Mouse (Mus musculus) thymus, postnatal 0 days (tissue): ENCODE data around the gene Abi2. TPM values are rescaled to one million over a fixed set of nuclear protein-coding genes. Genes with fewer than 3 reads are reported as not detected.
A peak's percentile ranks its signal among the peaks of the same experiment; 100 is the strongest.
"Not testable (repeated sequence)": the region's sequence is repeated elsewhere in the genome, so short reads cannot be mapped to it uniquely, and the experiment has no call there.

ENCODE experiments used
- DNase-seq: peaks from one replicate; pipeline ENCODE4 v3.0.0-alpha.2; 2015; ENCODE audit warnings: low spot score
- polyA plus RNA-seq: library from polyadenylated mRNA; unstranded; fragments of >200 nt; fragmentation: Nextera tagmentation; extraction: Ambion mirVana; gene quantifications from 2 replicates; pipeline ENCODE4 v1.2.1, GENCODE M21; 2015

Gene Abi2
- 7.6 and 8.7 TPM in 2 replicates for polyA plus RNA-seq

DNA sequence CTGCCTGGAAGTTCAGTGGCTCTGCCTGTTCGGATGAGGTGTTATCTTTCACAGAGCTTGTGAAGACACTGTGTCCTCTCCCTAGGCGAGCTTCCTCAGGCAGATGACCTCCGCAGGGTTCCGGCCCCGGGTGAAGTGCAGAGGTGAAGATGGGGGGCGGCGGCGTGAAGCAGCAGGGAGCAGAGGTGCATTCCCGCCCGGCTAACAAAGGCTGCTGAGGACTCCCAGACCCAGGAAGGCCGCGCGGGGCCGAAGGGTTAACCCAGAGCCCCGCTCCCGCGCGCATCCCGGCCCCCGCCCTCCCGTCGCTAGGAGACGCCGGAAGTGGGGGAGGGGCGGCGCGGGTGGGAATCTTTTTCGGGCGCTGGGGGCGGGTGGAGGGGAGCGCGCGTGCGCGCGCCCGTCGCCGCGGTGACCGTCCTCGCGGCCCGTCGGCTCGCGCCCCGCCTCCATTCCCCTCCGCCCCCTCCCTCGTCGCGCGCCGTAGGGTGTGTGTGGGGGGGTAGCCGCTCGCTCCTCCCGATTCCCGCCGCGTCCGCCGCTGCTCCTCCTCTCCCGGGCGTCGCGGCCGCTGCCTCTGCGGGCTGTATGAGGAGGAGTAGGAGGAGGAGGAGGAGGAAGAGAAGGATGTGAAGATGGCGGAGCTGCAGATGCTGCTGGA, at the start of gene Abi2:
Gene Abi2, plus strand, starts transcription at position 452 of the 661 bp plus-strand sequence.
- DNase-seq: peak; percentile 74

DNA sequence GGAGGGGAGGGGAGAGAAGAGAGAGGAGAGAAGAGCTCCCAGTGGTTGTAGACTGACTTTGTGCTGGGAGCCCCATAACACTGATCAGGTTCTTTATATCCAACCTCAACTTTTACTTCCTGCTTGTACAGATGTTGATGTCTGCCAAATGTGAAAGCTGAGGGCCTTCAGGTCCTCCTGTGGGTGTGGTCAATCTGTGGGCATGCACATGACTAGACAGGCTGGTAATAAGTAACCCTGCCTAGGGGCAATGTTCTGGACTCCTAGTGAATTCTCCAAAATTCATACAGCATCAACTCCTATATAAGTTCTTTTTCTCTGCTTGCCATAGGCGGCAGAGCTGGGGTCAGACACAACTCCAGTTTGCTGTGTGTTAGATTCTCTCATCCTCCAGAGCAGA, 47.8 kb upstream of the Abi2 start:
- DNase-seq: no peak

GRCm38 (mm10) chr1:60376556-60376955, 32.9 kb upstream of the Abi2 start:
- no peak for DNase-seq

DNA sequence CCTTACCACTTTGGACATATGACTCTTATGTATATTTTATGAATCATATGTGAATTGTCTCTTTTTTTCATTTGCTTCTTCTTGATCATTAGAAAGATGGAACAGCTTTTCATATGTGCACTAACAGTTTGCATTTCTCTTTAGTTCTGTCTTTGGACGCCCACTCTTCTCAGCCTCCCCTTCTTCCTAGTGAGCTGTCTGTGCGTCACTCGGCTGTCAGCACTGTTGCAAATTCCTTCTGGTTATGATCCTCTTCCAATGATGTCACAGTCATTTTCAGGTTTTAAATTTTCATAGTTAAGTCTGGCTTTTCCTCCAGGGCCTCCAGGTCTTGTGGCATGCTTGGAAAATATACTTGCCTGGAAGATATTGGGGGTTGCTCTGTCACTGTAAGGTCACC, 27.5 kb upstream of the Abi2 start:
- no peak for DNase-seq

GRCm38 (mm10) chr1:60404848-60405247, 4.6 kb upstream of the Abi2 start:
- DNase-seq: peak; percentile 31

DNA sequence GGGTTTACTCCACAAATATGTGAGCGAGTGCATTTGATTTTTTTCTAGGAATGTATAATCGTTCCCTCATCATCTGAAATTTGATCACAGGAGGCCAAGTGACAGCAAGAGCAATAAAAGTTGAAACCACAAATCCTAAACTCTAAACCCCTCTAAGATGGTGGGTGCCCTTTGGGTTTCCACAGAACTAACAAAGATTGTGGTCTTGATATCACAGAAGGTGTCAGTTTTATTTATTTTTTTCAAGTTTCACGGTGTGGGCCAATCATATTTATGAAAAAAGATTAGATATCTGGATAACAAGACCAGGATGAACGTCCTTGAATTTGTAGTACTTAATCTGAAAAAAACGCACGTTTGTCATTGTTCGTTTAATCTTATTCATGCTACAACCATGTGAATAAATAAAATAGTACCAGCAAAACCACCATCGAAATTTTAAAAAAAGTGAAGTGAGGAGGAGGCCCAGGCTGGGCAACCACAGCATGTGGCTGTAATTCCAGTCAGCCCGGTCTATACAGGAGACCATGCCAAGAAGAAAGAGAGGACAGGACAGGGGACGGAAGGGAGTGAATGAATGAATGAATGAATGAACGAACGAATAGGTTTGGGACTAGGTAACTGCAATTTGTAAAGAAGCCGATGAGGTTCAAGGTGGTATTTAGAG, 785 bp upstream of the Abi2 start:
- DNase-seq: no peak

- peak; percentile 37 for DNase-seq
Measured at GRCm38 (mm10) chr1:60409928-60410817, 754 bp downstream of the Abi2 start.

DNA sequence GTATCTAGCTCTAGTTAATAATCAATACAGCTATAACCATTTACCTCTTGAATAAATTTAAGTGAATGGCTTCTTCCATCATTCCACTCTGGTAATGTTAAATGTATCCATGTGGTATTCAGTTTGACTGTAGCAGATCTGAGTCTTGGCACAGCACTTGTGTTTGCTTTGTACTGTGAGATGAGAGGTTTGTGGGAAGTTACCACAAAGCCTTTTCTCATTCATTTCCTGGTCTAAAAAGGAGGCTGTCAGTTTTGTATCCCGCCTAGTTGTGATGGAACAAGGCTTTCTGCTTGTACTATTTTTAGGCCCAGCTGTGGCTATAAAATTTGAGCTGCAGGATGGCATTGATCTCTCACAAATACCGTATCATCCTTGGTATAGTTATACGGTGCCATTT, 7.3 kb downstream of the Abi2 start:
- DNase-seq: peak; percentile 76

- DNase-seq: no peak
Measured at GRCm38 (mm10) chr1:60423882-60424281, 14.5 kb downstream of the Abi2 start.

DNA sequence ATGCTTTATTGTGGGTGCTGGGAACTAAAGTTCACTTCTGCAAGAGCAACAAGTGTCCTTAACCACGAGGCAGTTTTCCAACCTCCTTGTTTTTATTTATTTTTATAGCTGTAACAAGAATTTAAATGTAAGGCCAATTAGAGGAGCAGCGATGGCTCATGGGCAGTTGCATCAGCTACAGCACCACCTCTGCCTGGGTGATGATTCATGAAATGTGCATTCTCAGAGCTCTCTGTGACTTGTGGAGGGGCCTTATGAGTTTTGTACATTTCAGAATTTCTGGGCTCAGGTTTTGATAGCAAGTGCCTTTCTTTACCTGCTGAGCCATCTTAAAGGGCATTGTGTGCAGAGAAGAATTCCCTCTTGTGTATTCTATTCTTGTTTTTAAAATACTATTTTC, 18.9 kb downstream of the Abi2 start:
- DNase-seq: no peak

DNA sequence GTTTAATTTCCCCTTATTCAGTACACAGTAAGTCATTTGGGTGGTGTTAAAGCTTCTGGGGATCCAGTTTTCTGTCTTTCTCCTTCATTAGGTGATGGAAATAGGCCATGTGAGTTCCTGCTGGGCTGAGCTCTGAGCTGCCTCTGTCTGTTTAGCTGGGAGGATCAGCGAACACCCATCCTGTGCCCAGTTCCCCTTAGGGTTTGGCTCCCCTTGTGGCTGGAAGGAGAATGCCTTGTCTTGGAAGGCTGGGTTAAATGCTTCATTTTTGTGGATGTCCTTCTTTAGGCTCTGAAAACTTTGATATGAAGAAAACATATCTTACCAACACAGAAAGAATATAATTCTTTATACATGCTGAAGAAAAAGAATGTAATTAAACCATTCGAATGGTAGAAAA, 19.5 kb downstream of the Abi2 start:
- peak; percentile 60 for DNase-seq

GRCm38 (mm10) chr1:60431531-60431930, 22.1 kb downstream of the Abi2 start:
- no peak for DNase-seq

DNA sequence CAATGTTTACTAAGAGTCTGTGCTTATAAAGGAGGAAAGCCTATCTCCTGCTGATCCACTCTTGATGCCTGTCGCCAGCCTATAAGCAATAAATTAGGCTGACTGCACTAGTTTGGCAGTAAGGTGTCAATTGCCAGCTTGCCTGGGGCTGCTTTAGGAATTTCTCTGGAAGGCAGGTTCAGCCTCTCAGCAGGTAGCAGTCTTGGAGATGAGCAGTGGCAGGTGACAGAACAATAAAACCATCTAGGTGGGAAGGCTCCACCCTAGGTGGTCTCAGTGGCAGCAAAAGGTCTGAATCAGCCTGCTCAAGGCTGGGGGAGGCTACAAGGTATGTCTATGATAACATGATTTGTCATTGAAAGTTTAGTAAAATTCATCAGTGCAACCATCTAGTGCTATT, 23.1 kb downstream of the Abi2 start:
- no peak for DNase-seq

DNA sequence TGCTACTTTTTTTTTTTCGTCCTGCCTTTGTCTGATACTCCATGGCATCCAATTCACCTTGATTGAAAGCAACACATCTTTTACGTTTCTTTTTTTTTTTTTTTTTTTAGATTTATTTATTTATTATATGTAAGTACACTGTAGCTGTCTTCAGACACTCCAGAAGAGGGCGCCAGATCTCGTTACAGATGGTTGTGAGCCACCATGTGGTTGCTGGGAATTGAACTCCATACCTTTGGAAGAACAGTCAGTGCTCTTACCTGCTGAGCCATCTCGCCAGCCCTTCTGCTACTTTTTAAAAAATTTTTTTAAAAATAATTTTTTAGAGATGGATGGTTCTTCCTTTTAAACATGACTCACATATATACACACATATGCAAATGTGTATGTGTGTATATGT, 32.0 kb downstream of the Abi2 start:
- DNase-seq: not testable (repeated sequence)

GRCm38 (mm10) chr1:60447067-60447466, 37.6 kb downstream of the Abi2 start:
- peak; percentile 47 for DNase-seq

- DNase-seq: no peak
Measured at GRCm38 (mm10) chr1:60449896-60450295, 40.5 kb downstream of the Abi2 start.

GRCm38 (mm10) chr1:60460623-60461022, 51.2 kb downstream of the Abi2 start:
- DNase-seq: peak; percentile 60

- DNase-seq: no peak
Measured at GRCm38 (mm10) chr1:60469491-60469890, 60.1 kb downstream of the Abi2 start.

DNA sequence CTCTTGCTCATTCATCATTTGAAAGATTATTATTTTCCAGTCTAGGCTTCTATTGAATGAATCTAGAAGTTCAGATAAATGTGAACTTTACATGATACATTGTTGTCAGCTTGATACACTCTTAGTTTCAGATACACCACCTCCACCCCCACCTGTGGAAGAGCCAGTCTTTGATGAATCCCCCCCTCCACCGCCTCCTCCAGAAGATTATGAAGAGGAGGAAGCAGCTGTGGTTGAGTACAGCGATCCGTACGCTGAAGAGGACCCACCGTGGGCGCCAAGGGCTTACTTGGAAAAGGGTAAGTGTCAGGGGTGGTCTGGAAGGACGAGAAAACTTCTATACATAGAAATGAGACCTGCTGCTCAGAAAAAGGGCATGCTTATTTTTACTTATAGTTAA, 61.1 kb downstream of the Abi2 start:
- DNase-seq: peak; percentile 51

GRCm38 (mm10) chr1:60481561-60481960, 72.1 kb downstream of the Abi2 start:
- DNase-seq: no peak

GRCm38 (mm10) chr1:60482881-60483280, 73.5 kb downstream of the Abi2 start:
- no peak for DNase-seq

DNA sequence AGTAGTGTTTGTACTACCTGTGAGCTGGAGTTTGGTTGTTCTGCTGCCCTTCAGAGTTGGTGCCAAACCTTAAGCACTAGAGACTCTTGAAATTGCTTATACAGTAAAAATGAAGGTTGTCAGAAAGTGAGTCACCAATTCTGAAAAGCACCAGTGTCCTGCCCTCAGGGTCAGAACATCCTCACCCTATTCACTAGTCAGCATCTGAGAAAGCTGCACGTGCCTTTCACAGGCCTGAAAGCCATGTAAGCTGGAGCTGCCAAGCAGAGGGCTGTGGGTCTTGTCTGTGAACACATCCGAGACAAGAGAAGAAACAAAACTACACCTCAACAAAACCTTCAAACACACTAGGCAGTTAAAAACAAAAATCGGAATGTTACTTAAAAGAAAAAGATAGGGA, 76.2 kb downstream of the Abi2 start:
- no peak for DNase-seq
